Mouse (Mus musculus) layer of hippocampus, adult 18-20 months (tissue): ENCODE data around the gene Zfand5. TPM values are rescaled to one million over a fixed set of nuclear protein-coding genes. Genes with fewer than 3 reads are reported as not detected.
A peak's percentile ranks its signal among the peaks of the same experiment; 100 is the strongest.
"Not testable (repeated sequence)": the region's sequence is repeated elsewhere in the genome, so short reads cannot be mapped to it uniquely, and the experiment has no call there.

Experiments
- DNase-seq, 2 experiments: peaks; one replicate each; pipeline ENCODE4 v3.0.0; 2022; ENCODE audit warnings: low spot score in 2 of 2
- long read RNA-seq: library from polyadenylated mRNA; stranded (forward); transcript quantifications from one replicate; pipeline ENCODE4 v2.0.0, GENCODE M21; 2021
- total RNA-seq, 2 experiments: library from RNA; stranded (reverse); gene quantifications; 2 replicates each; pipeline ENCODE4 v1.2.3; 2021

Zfand5 gene
- 100 to 1,000 TPM; 140 to 143 TPM for total RNA-seq
- long read RNA-seq, full-length matches to known transcripts: 186 of 210 reads
- long read RNA-seq, partial matches to known transcripts: 3 of 210 reads
- long read RNA-seq, other reads (novel, unspliced or antisense): 21 of 210 reads

DNA sequence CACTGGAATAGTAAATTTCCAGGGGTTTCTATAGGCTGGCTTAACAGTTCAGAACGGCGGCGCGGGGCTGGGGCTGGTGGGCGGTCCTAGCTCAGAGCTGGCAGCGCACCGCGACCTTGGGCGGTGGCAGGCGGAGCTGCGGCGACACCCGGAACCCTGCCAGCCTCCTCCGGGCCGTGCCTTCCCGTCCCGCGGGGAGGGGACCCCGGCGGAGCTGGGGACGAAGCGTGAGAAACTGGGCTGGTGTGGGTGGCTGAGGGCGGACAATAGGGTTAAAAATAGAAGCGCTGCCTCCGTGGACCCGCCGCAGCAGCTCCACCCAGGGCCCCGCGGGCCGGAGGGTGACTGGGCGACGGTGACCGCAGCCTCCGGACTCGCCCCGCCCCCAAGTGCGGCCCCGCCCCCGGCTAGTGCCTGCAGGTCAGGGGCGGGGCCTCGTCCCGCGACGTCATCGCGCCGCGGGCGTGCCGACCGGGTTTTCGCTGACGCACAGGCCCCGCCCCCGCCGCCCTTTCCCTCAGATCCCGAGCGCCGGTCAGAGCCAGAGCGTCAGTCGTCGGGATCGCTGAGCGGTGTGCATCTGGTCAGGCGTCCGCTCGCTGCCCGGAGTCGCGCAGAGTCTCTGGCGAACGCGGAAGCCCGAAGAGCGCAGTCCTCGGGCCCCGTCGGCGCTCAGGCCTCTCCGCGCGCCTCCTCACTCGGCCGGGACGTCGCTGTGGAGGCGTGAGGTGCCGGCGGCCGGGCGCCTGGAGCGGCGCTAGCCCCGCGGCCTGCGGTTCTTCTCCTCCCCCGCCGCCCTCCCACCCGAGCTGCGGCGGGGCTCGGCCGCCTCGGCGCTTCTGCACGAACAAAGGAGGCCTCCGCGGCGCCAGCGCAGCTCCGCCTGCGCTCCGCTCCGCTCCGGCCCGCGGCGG lies at the start of gene Zfand5:
Gene Zfand5, plus strand, starts transcription at position 538 of the 914 bp plus-strand sequence.
- peak; percentile 95 to 99 for DNase-seq

DNA sequence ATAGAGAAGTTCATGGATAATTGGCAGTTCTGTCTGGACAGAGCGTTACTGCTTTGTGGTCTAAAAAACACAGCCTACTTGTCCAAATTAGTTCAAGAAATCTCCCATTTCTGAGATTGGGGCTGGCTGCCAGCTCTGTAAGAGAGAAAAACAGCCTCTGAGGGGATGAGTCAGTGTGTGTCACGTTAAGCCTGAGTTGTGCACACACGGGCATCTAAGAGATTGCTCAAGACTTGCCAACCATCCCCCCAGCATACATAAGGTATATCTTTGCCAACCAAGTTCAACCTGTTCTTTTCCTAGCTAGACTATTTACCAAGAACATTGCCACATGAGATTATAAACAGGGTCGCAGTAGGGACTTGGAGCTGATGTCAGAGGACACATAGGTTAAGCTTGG lies 44.9 kb upstream of the Zfand5 start:
- peak; percentile 19 to 45 for DNase-seq

- no peak for DNase-seq
Measured at GRCm38 (mm10) chr19:21227754-21228153, 44.3 kb upstream of the Zfand5 start.

GRCm38 (mm10) chr19:21248730-21249129 lies 23.3 kb upstream of the Zfand5 start:
- DNase-seq: not testable (repeated sequence)

- DNase-seq: peak in 1 of 2 experiments; percentile 9
Measured at GRCm38 (mm10) chr19:21253846-21254245, 18.2 kb upstream of the Zfand5 start.

DNA sequence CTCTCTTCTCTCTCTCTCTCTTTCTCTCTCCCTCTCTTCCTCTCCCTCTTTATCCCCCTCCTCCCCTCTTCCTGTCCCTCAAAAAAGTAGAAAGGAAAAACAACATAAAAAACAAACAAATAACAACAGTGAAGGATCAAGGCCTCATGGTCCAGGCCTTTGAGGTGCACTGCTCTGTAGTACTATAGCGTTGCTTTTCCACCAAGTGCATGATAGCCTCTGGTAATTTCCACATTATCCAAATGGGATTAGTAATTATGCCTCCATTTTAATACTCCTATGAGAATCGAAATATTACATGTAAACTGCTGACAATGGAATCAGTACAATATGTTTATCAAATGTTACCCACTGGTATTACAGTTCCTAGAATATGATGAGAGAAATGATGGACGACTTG lies 16.2 kb upstream of the Zfand5 start:
- DNase-seq: no peak

GRCm38 (mm10) chr19:21259453-21259852 lies 12.6 kb upstream of the Zfand5 start:
- no peak for DNase-seq

GRCm38 (mm10) chr19:21260280-21260679 lies 11.8 kb upstream of the Zfand5 start:
- no peak for DNase-seq

DNA sequence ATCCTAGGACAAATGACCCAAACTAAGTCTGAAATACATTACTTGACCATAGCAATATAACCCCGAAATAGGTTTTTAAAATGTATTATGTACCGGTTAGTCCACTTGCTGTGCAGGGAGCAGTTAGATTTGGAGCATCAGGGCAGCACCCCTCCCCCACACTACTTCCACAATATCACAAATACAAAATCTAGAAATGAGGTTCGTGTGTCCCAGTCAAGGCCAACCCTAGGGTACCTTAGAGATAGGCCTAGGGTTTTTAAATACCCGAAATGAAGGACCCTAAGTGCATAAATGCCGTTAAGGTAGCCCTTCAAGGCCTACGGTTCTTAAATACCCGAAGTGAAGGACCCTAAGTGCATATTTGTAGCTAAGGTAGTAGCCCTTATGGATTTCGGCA lies 892 bp upstream of the Zfand5 start:
- no peak for DNase-seq

GRCm38 (mm10) chr19:21272655-21273284 lies 692 bp downstream of the Zfand5 start:
- DNase-seq: peak; percentile 35 to 68

- no peak for DNase-seq
Measured at GRCm38 (mm10) chr19:21273440-21273839, 1.4 kb downstream of the Zfand5 start.

DNA sequence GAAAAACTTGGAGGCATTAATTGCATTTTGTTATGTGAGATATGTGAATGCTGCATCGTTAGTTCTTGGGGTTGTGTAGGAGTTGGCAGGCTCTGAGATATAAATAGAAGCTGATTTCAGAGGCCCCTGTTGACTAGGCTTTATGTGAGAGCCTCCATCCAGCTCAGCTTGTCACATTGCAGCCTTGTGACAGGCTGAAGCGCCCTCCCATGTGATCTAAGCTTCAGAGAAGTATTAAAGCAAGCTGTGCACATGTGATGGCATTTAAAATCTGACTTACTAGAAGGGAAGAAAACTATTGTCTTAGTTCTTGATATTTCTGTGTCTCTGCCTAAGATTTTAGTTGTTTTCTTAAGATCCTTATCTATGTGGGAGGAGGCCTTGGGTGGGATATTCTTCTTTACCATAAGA lies 2.1 kb downstream of the Zfand5 start:
- peak; percentile 72 to 87 for DNase-seq

- DNase-seq: no peak
Measured at GRCm38 (mm10) chr19:21274714-21275113, 2.6 kb downstream of the Zfand5 start.

DNA sequence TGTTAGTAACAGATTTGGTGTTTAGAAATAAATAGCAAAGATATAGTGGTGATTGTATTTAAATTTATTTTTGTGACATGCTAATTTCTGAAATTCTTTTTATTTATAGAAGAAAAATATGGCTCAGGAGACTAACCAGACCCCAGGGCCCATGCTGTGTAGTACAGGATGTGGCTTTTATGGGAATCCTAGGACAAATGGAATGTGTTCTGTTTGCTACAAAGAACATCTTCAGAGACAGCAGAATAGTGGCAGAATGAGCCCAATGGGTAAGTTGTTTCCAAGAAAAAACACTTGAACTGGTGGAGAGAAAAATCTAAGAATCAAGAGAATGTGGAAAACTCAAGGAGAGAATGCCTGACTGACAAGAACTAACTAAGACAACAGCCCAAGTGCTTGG lies 4.2 kb downstream of the Zfand5 start:
- no peak for DNase-seq

DNA sequence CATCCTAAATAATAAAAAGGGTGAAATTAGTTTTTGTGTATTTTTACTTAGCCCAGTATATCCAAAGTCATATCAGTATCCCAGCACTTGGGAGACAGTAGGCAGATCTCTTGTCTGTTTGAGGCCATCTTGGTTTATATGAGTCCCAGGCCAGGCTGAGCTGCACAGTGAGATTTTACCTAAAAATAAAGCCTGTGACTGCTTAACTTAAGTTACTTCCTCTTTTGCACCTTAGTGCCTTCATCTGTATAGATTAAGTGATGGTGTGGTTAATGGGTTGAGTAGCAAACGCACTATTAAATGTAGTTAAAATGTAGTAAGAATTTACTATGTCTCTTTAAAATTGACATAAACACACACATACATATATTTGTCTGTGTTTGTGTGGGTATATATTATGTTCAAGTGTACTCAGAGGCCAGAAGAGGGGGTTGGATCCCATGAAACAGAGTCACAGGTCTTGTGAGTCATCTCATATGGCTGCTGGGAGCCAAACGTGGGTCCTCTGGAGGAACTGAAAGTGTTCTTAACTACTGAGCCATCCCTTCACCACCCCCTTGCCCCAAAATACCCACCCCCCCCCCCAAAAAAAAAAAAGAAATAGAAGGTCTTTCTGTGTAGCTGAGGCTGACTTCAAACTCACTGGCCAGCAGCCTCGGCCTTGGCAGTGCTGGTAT lies 14.5 kb downstream of the Zfand5 start:
- DNase-seq: no peak

DNA sequence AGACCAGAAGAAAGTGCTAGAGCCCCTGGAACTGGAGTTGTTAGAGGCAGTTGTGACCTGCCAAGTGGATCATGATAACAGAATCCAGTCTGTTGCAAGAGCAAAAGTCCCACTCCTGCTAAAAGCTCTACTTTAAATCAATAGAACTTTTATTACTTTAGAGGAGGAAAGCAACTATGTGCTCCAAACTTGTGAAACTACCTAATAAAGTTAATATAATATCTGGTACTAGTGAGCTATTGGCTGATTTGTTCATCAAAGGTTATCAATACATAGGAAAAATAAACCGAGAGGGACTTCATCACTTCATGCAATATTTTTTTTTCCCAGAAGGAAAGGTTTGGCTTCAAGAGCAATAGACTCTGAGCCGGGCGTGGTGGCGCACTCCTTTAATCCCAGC lies 25.3 kb downstream of the Zfand5 start:
- no peak for DNase-seq

DNA sequence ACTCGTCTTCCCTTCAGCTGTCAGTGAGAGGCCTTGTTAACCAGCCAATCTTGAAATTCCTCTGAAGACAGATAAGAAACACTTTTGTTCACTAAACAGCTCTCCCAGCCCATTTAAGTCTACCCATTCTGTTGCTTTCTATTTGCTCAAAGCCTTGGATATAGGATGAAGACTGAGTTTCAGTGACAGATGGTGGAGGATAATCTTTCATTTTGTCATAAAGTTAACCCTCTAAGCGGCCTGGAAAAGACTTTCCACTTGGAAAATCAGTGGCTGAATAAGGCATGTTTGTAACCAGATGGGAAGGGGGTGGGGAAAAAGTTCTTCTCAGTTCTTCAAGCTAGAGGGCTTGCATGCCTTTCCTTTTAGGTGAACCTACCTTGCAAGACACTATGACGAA lies 29.7 kb downstream of the Zfand5 start:
- peak in 1 of 2 experiments; percentile 21 for DNase-seq

- DNase-seq: peak; percentile 8 to 42
Measured at GRCm38 (mm10) chr19:21307755-21308154, 35.7 kb downstream of the Zfand5 start.

- DNase-seq: not testable (repeated sequence)
Measured at GRCm38 (mm10) chr19:21310364-21310763, 38.3 kb downstream of the Zfand5 start.

GRCm38 (mm10) chr19:21315701-21316100 lies 43.6 kb downstream of the Zfand5 start:
- DNase-seq: no peak

DNA sequence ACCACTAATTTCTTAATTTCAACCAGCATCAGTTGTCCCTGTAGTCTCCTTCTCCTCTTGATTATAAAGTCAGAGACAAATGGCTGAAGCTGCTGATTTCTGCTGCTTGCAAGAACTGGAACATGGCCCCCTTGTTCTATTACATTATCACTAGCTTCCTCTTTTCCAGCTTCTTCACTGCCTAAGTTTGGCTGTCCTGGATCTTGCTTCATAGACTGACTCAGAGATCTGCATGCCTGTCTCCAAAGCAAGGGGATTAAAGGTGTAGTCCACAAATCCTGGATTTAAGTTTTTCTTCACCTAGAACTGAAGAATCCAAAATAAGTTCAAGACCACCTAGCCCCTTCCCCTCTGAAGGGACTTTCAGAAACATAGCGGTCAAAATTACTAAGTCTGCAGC lies 47.5 kb downstream of the Zfand5 start:
- DNase-seq: no peak

GRCm38 (mm10) chr19:21325333-21325732 lies 53.3 kb downstream of the Zfand5 start:
- peak in 1 of 2 experiments; percentile 52 for DNase-seq
